Mouse (Mus musculus): ENCODE data around the gene Slc16a10. TPM values are rescaled to one million over a fixed set of nuclear protein-coding genes. Genes with fewer than 3 reads are reported as not detected.

The Slc16a10 gene
- polyA plus RNA-seq, 1 experiment from 2014 or later: 2.2 TPM

- DNase-seq (ENCODE audit: low spot score): no peak
- no peaks in the 10 kb centered on the region for H3K9me3 ChIP-seq (replicated peaks; ENCODE audit: control insufficient read depth, low read length)
- ATAC-seq: no peak
- no peak overlapping the region for H3K4me3 ChIP-seq (ENCODE audit: low read depth, low read length)
- H3K27me3 ChIP-seq (replicated peaks; ENCODE audit: control insufficient read depth, insufficient read depth, low read length): no peaks in the 10 kb centered on the region
- no peaks in the 10 kb centered on the region for H3K4me1 ChIP-seq (ENCODE audit: control insufficient read depth, insufficient read depth, low read length)
- no peak overlapping the region for H3K4me2 ChIP-seq (ENCODE audit: low read length)
- H3K36me3 ChIP-seq (ENCODE audit: control insufficient read depth, insufficient read depth, low read length): no peaks in the 10 kb centered on the region
- 92% methylated on average over 2 of the region's 2 CpGs for WGBS
- H3K27ac ChIP-seq (ENCODE audit: low read depth, low read length): no peak overlapping the region
- H3K9ac ChIP-seq (ENCODE audit: low read length): no peak overlapping the region
These were observed 19.2 kb upstream of the Slc16a10 start for GRCm38 (mm10) chr10:40161236-40161635.

- H3K27ac ChIP-seq (ENCODE audit: low read depth, low read length): no peak overlapping the region
- no peaks in the 10 kb centered on the region for H3K27me3 ChIP-seq (replicated peaks; ENCODE audit: control insufficient read depth, insufficient read depth, low read length)
- H3K9me3 ChIP-seq (replicated peaks; ENCODE audit: control insufficient read depth, low read length): no peaks in the 10 kb centered on the region
- H3K9ac ChIP-seq (ENCODE audit: low read length): no peak overlapping the region
- WGBS: 70% methylated on average over 4 of the region's 4 CpGs
- H3K36me3 ChIP-seq (ENCODE audit: control insufficient read depth, insufficient read depth, low read length): no peaks in the 10 kb centered on the region
- DNase-seq (ENCODE audit: low spot score): no peak
- H3K4me3 ChIP-seq (ENCODE audit: low read depth, low read length): no peak overlapping the region
- no peaks in the 10 kb centered on the region for H3K4me1 ChIP-seq (ENCODE audit: control insufficient read depth, insufficient read depth, low read length)
- no peak overlapping the region for H3K4me2 ChIP-seq (ENCODE audit: low read length)
- ATAC-seq: no peak
These were observed 10.4 kb upstream of the Slc16a10 start for GRCm38 (mm10) chr10:40152550-40152857.

- ATAC-seq (no peak), DNase-seq (ENCODE audit: low spot score) (no peak)
- Histone ChIP-seq H3K36me3 (ENCODE audit: control insufficient read depth, insufficient read depth, low read length) (no peaks in the 10 kb centered on the region), H3K4me2 (ENCODE audit: low read length) (no peak overlapping the region), H3K9me3 (replicated peaks; ENCODE audit: control insufficient read depth, low read length) (no peaks in the 10 kb centered on the region), H3K4me1 (ENCODE audit: control insufficient read depth, insufficient read depth, low read length) (no peaks in the 10 kb centered on the region), H3K4me3 (ENCODE audit: low read depth, low read length) (no peak overlapping the region), H3K9ac (ENCODE audit: low read length) (no peak overlapping the region), H3K27me3 (replicated peaks; ENCODE audit: control insufficient read depth, insufficient read depth, low read length) (no peaks in the 10 kb centered on the region), H3K27ac (ENCODE audit: low read depth, low read length) (no peak overlapping the region)
- WGBS: 76% methylated on average over 8 of the region's 8 CpGs
These were observed 9.9 kb upstream of the Slc16a10 start for GRCm38 (mm10) chr10:40151852-40152549.

GRCm38 (mm10) chr10:40149584-40150145 is 7.6 kb upstream of the Slc16a10 start:
- ATAC-seq: no peak
- H3K36me3 ChIP-seq (ENCODE audit: control insufficient read depth, insufficient read depth, low read length): no peaks in the 10 kb centered on the region
- no peak overlapping the region for H3K4me3 ChIP-seq (ENCODE audit: low read depth, low read length)
- no peak overlapping the region for H3K27ac ChIP-seq (ENCODE audit: low read depth, low read length)
- no peak for DNase-seq (ENCODE audit: low spot score)
- H3K4me2 ChIP-seq (ENCODE audit: low read length): no peak overlapping the region
- H3K9ac ChIP-seq (ENCODE audit: low read length): no peak overlapping the region
- no peaks in the 10 kb centered on the region for H3K27me3 ChIP-seq (replicated peaks; ENCODE audit: control insufficient read depth, insufficient read depth, low read length)
- H3K4me1 ChIP-seq (ENCODE audit: control insufficient read depth, insufficient read depth, low read length): no peaks in the 10 kb centered on the region
- 95% methylated on average over 5 of the region's 5 CpGs for WGBS
- H3K9me3 ChIP-seq (replicated peaks; ENCODE audit: control insufficient read depth, low read length): no peaks in the 10 kb centered on the region

GRCm38 (mm10) chr10:40147325-40148059 is 5.4 kb upstream of the Slc16a10 start:
- Histone ChIP-seq H3K4me3 (ENCODE audit: low read depth, low read length) (no peak overlapping the region), H3K4me2 (ENCODE audit: low read length) (no peak overlapping the region), H3K36me3 (ENCODE audit: control insufficient read depth, insufficient read depth, low read length) (no peaks in the 10 kb centered on the region), H3K27ac (ENCODE audit: low read depth, low read length) (no peak overlapping the region), H3K27me3 (replicated peaks; ENCODE audit: control insufficient read depth, insufficient read depth, low read length) (no peaks in the 10 kb centered on the region), H3K4me1 (ENCODE audit: control insufficient read depth, insufficient read depth, low read length) (no peaks in the 10 kb centered on the region), H3K9me3 (replicated peaks; ENCODE audit: control insufficient read depth, low read length) (no peaks in the 10 kb centered on the region), H3K9ac (ENCODE audit: low read length) (no peak overlapping the region)
- DNase-seq (ENCODE audit: low spot score): no peak
- ATAC-seq: no peak
- 82% methylated on average over 8 of the region's 8 CpGs for WGBS

GRCm38 (mm10) chr10:40146451-40146850 is 4.4 kb upstream of the Slc16a10 start:
- no peaks in the 10 kb centered on the region for H3K4me1 ChIP-seq (ENCODE audit: control insufficient read depth, insufficient read depth, low read length)
- no peaks in the 10 kb centered on the region for H3K36me3 ChIP-seq (ENCODE audit: control insufficient read depth, insufficient read depth, low read length)
- no peak for DNase-seq (ENCODE audit: low spot score)
- H3K4me3 ChIP-seq (ENCODE audit: low read depth, low read length): no peak overlapping the region
- H3K4me2 ChIP-seq (ENCODE audit: low read length): no peak overlapping the region
- no peaks in the 10 kb centered on the region for H3K9me3 ChIP-seq (replicated peaks; ENCODE audit: control insufficient read depth, low read length)
- ATAC-seq: no peak
- H3K27ac ChIP-seq (ENCODE audit: low read depth, low read length): no peak overlapping the region
- 81% methylated on average over 3 of the region's 3 CpGs for WGBS
- H3K9ac ChIP-seq (ENCODE audit: low read length): no peak overlapping the region
- H3K27me3 ChIP-seq (replicated peaks; ENCODE audit: control insufficient read depth, insufficient read depth, low read length): no peaks in the 10 kb centered on the region; the same call in 1 of the 2 replicates

GRCm38 (mm10) chr10:40144815-40145214 is 2.8 kb upstream of the Slc16a10 start:
- DNase-seq (ENCODE audit: low spot score) (no peak), ATAC-seq (no peak)
- no peak overlapping the region for H3K27ac ChIP-seq (ENCODE audit: low read depth, low read length)
- no peaks in the 10 kb centered on the region; the same call in 1 of the 2 replicates for H3K27me3 ChIP-seq (replicated peaks; ENCODE audit: control insufficient read depth, insufficient read depth, low read length)
- no peak overlapping the region for H3K4me2 ChIP-seq (ENCODE audit: low read length)
- no peak overlapping the region for H3K9ac ChIP-seq (ENCODE audit: low read length)
- no peaks in the 10 kb centered on the region for H3K9me3 ChIP-seq (replicated peaks; ENCODE audit: control insufficient read depth, low read length)
- H3K4me1 ChIP-seq (ENCODE audit: control insufficient read depth, insufficient read depth, low read length): no peaks in the 10 kb centered on the region
- no peaks in the 10 kb centered on the region for H3K36me3 ChIP-seq (ENCODE audit: control insufficient read depth, insufficient read depth, low read length)
- no peak overlapping the region for H3K4me3 ChIP-seq (ENCODE audit: low read depth, low read length)
- WGBS: 85% methylated on average over 1 of the region's 1 CpGs

GRCm38 (mm10) chr10:40141016-40141851 is 824 bp downstream of the Slc16a10 start:
- 28% methylated on average over 27 of the region's 27 CpGs for WGBS
- no peaks in the 10 kb centered on the region for H3K9me3 ChIP-seq (replicated peaks; ENCODE audit: control insufficient read depth, low read length)
- no peaks in the 10 kb centered on the region for H3K36me3 ChIP-seq (ENCODE audit: control insufficient read depth, insufficient read depth, low read length)
- peak overlapping the region; percentile 71 for H3K9ac ChIP-seq (ENCODE audit: low read length)
- no peak overlapping the region for H3K27ac ChIP-seq (ENCODE audit: low read depth, low read length)
- peak overlapping the region; percentile 61 for H3K4me3 ChIP-seq (ENCODE audit: low read depth, low read length)
- ATAC-seq (no peak; the same call in 1 of the 2 replicates), DNase-seq (ENCODE audit: low spot score) (no peak)
- H3K27me3 ChIP-seq (replicated peaks; ENCODE audit: control insufficient read depth, insufficient read depth, low read length): no peaks in the 10 kb centered on the region; the same call in 1 of the 2 replicates
- H3K4me1 ChIP-seq (ENCODE audit: control insufficient read depth, insufficient read depth, low read length): no peaks in the 10 kb centered on the region
- peak overlapping the region; percentile 84 for H3K4me2 ChIP-seq (ENCODE audit: low read length)
